Mouse (Mus musculus) cortical plate, adult 2 months (tissue): Measurements from ENCODE around the gene BC005624.

Experiments
- CTCF ChIP-seq: fragments of 200-500 bp; IDR thresholded peaks from 2 replicates; pipeline ENCODE4 v1.5.1; 2011; ENCODE audit warnings: mild to moderate bottlenecking, control low read depth, low read length; ENCODE audit not compliant: insufficient read depth; ENCODE audit errors: extremely low read depth
- POLR2A ChIP-seq: fragments of 200-500 bp; IDR thresholded peaks from 2 replicates; pipeline ENCODE4 v1.6.1; 2011; ENCODE audit warnings: mild to moderate bottlenecking, low read length, control low read depth; ENCODE audit not compliant: insufficient read depth; ENCODE audit errors: extremely low read depth

DNA sequence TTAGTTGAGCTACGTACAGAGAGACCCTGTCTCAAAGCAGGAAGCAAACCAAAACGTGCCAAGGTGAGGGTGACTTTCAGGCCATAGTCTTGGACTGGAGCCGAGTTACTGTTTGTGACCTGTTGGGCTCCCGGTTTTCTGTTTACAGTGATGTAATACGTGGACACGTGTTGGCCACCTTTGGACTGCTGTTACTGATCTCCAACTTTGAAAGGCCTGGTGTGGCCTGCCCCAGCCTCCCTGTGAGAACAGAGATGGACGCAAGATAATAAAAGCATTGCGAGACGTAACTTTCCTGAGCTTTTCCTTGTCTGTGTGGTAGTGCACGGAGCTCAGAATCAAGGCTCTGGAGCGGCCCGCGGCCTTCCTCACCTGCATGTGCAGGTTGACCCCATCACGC is 23.3 kb downstream of the BC005624 start:
- no peak for TF ChIP-seq POLR2A
- no peak for TF ChIP-seq CTCF
